Mouse (Mus musculus) T-cell, adult 2 months (primary cell): Measurements from ENCODE around the gene Plxnc1.

Experiments used
- DNase-seq: peaks from one replicate; pipeline ENCODE4 v3.0.0; 2022; ENCODE audit warnings: low spot score

Plxnc1 gene

DNA sequence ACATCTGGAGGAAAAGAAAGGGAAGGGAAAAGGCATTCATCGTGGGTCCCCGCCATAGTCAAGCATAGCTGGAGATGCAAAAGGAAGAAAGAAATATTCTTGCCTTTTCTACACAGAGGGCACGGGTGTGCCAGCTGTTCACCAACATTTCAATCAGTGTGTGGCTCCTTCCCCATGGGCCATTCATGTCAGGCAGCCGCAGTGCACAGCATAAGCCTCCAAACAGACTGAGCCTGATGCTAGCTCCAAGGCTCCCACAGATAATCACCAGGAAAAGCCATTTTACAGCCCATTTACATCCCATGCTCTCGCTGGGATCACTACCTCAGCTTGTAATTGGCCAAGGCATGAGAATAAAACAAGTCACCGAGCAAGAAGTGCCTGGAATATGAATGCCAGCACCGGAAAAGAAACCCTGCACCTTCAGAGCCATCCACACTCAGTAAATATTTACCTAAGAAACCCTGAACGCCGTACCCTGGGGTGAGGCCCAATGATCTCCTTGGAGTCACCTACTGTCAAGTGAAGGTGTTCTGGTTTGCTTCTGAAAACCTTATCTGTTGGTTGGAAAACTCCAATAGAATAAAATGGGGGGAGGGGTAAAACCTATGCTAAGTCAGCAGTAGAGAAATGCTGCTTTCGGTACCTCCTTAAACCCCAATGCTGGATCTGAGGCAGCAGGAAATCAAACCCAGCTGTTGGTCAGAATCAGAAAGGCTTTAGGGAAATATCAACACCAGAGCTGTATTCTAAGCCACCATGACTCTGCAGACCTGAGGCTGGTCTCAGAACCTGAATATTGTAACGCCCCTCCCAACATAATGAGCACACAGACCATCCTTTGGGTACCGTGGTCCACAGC, 77.4 kb downstream of the Plxnc1 start:
- DNase-seq: no peak

DNA sequence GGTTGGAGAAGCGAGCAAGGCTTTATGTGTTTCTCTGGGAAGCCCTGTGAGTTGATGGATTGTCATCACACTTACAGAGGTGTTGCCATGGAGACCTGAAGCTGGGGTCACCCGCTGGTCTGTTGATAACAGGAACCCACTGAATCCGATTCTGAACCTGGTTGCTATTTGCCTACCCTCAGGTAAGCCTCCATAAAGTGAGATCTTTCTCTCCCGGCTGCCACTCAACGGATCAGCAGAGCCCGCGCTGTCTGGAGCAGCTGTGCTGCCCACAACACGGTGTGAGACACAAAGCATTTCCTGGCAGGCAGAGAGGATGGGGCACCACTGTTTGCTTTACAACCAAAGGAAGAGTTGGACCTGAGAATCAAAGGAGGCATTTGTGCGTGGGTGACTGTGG, 79.4 kb downstream of the Plxnc1 start:
- no peak for DNase-seq

DNA sequence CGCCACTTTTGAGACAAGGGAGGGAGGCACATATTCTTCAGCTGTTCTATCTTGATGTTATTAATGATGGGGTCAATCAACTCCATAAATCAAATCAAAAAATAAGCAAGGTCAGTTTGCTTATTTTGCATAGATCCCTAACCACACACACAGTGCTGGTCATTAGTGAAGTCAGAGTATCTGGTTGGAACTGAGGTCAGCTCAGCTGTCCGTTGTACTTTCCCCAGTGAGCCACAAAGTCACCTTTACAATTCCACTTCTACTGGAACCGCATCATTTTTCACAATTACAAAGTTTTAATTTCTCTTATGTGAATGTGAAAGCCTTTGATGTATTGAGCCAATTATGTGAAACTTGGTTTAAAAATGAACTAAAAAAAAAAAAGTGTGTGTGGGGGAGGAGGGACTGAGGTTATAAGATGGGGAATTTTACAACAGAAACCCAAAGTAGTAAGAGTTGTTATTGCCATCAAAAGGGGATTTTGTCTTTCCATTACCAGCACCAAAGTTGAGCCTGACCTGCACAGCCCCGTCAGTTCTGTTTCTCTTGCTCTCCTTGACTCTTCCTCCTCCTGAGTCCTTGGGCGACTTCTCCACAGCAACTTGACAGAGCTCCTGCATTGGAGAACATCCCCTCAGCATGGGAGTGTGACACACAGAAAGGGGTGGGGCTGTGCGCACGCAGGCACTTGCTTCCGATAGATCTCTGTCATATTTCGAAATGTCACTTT, 80.3 kb downstream of the Plxnc1 start:
- DNase-seq: no peak

DNA sequence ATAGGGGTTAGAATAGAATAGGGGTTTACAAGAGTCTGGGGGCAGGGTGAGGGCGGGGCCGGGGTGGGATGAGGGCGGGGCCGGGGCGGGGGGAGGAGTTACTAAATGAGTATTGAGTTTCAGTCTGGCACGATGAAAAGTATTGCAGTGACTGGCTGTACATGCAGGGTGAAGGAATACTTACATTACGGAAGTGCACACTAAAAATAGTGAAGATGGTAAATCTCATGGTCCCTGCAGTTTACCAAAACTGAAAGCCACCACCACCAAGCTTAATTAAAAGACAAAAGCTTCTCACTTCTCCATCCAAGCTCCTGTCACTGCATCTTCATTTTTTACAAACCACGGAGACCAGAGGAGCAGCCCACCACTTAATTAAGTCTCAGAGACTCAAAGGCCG, 81.4 kb downstream of the Plxnc1 start:
- DNase-seq: no peak

DNA sequence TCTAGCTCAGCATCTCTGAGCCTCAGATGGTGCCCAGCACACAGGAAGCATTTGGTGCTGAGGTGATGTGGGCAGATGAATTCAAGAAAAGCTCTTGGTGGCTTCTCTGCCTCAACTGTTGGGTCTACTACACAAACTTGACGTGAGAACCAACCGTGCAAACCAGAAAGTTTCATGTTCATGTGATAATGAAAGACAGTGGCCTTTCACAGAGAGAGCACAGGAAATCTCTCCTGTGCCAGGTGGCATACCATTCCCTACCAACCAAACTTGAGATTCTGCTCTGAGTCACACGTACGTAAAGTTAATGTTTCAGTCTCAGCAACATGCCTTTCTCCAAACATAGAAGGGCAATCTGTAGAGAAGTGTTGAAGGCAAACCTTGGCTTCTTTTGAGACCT, 83.8 kb downstream of the Plxnc1 start:
- no peak for DNase-seq

DNA sequence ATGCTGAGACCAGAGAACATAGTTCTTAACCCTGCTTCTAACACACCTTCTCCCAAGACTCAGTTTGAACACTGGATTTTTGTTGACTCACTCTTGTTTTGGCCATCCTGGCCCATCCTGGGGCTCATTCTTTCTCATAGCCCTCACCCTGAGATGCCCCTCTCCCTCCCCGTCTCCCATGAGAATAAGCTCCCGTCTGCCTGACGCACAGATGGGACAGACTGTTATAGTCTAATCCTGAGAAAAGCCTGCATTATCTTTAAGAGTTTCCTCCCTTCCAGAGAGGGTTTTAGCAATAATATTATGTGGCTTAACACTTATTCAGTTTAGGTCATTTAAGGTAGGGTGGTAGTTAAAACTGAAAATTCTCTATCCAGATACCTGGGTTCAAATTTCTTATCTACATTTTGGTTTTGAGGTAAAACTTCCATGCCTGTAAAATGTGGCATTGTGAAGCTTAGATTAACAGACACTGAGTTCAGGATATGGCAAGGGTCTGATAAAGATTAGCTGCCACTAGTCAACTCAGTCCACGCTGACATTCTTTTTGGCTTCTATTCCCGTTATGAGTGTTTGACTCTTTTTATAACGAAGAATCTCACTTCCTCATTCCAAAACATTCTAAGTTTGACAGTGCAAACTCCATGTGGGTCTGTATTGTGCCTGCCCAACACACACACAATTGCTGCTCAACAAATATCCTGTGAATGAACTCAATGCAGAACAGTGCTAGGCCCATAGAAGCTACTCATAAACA, 86.2 kb downstream of the Plxnc1 start:
- no peak for DNase-seq

DNA sequence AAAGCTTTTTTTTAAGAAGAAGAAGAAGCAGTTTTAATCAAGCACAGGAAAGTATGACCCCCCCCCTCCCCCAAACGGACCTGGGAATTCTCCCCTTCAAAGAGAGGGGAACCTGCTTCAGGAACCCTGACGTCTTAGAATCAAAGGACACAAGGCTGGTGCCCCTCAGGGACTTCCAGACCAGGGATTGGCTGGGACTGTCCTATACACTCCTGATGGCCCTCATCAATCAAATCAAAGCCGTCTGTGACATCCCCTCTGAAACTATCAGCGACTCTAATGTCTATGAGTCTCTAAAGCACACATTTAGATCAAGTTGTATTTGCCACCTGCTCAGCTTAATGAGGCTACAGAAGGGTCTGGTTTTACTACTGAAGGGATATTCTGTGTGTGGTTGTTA, 94.1 kb downstream of the Plxnc1 start:
- DNase-seq: no peak

DNA sequence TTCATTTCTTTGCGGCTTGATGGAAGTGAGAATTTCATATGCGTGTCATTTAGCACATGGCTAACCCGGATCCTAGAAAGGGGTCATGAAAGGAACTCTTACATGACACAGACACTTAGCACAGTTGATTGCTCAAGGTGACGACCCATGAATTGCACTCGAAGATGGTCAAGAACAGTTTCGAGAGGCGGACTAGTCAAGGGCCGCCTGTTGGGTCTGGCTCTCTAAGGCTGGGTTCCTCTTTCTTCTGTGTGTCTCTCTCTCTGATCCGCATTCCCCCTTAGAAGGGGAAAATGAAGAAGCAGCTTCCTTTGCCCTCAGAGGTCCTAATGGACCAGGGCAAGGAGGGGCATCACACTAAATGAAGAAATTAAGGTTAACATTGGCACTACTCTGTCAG, 94.7 kb downstream of the Plxnc1 start:
- no peak for DNase-seq

DNA sequence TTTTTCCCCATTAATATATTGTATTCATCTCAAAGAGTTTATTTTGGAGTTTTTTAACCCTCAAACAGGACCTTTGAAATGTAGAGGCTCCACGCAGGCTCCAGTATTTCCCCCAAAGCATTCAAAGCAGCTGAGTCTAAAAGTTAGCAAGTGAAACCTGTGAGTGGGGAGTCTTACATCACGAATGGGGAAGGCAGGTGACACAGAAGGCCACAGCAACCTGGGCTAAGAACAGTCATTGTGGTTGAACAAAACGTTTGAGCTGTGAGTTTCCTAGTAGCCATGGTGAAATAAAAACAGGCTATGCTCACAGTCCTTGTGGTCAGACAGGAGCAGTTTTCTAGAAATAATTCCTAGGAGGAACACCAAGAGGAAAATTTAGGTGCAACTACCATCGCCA, 95.3 kb downstream of the Plxnc1 start:
- no peak for DNase-seq

DNA sequence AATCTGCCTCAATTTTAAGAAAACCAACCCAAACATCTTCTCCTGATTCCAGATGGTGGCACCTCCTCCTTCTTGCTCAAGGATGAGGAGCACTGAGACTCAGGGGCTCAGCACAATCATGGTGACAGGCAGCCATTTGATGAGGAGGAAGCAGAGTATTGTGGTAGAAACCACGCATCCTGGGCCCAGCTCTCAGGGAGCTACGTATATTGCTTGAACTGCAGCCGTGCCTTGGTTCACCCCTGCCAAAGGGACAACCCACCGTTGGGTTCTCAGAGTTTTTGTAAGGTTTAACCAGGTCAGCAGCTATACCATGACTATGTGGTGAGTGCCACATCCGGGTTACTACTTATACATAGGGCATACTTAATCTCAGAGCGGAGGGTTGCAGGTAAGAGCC, 96.3 kb downstream of the Plxnc1 start:
- DNase-seq: peak; percentile 46

DNA sequence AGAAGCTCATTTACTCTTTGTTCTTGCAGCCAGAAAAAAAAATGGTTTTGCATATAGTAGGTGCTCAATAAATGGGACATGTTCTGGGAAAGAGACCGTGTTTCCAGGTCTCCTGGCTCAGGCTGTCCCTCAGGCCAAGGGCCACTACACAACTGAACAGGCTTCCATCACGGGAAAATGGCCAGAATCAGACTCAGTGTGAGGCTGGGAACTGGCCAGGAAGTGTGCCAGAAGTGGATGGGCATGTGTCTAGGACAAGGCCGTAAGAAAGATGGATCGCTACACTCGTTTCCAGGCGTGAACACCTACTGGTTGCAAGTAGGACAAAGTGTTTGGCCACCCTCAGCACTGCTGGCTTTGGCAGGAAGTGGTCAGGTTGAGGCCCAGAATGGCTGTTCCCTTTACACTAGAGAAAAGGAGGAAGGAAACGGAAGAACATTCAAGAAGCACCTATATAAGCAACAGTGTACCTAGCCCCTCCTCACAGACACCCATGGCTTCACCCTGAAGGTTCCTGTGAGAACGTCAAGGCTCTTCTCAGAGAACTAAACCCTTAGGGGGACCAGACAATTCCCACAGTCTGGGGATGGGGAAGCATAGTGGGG, 98.0 kb downstream of the Plxnc1 start:
- DNase-seq: no peak

DNA sequence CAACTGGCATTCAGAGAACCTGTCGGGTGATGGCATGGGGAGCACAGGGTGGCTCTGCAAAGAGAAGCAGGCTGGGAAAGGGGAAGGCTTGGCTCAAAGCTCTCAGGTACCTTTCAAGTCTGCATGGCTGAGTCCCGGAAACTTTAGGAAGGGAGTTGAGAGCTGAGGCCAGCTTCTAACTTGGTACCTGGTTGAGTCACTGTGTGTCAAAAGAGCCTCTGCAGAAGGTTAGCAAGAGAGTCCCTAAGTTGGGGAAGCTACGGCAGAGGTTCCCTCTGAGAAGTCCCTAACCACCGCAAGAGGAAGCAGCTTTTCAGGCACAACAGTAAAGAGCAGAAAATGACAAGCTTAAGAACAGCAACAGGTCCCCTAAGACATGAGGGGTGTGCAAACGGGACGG, 99.9 kb downstream of the Plxnc1 start:
- DNase-seq: no peak

DNA sequence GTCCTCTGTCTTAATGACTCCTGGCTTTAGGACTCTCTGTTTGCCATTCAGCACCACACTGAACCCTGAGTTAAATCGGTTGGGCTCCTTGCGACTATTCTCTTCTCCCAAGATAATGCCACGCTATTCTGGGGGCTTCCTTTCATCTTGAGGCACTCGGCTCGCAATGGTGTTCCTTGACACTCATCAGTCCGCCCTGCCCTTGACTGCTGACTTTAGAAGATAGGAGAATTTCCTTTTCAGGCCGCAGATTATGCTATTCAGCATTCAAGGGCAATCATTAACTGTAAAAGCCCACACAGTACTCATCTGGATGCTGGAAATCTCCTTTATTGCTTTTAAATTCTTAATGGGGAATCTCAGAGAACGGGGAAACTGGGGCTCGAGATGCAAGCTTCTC, 108.8 kb downstream of the Plxnc1 start:
- DNase-seq: no peak

DNA sequence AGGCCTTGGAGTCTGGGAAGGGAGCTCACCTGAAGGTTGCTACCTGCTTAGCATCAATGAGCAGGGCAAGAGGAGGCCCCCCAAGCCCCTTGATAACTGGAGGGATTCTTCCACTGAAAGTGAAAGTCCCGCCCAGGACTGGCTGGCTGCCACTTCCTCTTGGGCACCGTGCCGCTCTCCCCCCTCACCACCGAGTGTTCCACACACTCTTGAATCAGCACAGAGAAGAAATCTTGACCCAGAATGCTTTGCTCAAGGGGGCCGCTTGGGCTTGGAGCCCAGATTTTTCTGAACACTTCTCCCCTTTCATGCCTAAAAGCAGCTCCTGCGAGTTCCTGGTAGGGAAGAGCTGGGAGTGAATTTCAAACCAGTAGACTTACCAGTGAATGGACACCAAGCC, 115.2 kb downstream of the Plxnc1 start:
- peak; percentile 79 for DNase-seq

DNA sequence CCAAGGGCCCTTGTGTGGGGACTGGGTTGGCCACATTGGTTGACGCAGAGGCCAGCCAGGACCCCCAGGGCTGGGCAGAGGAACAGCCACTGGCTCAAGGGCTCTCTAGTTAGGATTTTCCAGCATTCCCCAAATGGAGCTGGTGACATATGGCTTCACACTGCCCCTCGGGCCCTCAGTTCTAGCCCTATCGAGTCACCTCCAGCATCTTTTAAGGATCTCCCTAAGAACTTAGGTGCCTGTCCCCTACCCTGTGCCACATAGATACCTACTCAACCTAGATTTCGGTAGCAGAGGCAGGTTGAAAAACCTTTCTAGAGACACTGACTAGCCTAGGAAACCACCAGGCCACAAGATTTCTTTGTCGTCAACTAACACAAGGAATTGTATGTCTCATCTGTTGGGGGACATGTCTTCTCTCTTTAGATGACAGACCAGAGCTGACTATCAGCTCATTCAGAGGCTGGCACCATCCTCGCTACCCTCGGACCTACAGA, 115.9 kb downstream of the Plxnc1 start:
- DNase-seq: no peak

DNA sequence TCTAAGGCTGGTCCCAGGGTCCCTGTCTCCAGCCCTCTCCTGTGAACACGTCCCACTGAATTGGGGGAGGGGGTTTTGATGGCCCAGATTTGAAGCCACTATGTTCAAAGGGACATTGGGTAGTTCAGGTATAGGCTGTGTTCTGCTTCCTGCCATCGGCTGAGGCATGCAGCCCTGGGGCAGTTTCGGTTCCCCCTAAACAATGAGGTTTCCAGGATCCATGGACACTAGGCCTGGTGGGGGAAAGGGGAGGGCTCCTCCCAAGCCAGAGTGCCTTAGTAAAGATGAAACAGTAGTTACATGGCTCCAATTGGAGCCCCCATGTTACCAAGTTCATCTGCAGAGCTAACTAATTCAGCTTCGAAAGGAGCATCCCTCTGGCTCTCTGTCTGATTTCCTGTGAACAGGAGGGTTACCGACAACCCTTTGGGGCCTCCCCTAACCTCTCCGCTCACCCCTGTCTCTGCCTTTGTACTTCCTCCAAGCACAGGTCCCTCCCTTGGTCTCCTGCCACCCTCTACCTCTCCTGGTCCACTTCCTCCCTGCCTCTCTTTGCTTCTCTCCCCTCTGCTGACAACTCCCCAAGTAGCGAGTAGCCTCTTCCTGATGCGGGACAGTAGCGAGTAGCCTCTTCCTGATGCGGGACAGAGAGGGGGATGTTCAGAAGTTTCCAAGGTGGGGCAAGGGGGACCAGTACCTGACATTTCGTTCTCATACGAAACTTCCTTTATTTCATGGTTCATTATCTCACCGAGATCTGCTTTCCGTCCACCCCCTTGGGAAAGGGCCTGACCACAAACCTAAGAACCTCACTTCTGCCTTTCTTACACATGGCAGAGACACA, 116.5 kb downstream of the Plxnc1 start:
- DNase-seq: peak; percentile 72

DNA sequence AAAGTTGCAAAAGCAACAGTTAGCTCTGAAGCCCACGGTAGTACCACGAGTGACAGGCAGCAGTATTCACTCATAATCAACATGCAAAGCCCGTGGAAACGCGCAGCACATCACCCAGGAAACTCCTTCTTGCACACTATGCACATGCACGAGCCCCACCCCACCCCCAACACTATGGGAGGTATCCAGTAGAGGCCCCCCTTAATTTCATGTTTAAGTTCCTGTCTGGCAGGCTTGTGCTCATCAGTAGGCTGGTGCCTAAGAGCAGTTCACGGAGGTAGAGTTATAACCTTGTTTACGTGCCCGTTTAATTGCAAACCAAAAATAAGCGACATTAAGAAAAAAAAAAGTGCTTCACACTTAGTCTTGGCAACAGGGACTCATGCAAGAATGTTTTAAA, 117.3 kb downstream of the Plxnc1 start:
- DNase-seq: no peak

DNA sequence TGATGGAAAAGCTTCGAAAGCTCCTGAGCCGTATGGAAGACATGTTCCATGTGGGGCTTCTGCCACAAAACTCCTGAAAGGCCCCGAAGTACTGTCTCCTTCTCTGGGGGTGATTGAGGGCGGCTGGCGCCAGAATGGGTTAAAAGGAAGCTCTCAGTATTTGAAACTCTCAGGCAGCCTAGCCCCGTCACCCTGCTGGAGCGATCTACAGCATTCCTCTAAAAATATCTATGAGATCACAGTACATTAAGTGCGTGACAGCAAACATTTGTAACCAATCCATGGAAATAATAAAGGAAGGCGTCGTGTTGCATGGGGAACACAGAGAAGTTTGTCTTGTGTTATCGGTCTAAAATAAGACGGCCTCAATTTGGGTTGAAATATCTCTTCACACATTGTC, 118.2 kb downstream of the Plxnc1 start:
- DNase-seq: no peak

DNA sequence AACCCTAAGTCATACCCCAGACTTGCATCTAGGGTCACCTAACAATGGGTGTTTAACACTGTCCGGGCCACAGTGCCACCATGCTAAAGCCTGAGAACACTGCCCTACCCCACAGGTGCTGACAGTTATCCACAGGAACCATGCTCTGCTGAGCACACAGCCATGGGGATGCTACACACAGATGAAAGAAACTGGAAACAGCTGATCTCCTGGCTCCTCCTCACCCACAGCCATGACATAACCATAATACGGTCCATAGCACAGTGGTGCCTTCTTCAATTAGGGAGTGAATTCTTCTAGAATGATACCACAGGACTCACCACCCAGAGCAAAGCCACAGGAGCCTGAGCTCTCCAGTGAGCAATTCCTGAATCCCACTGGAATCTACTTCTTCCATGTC, 118.7 kb downstream of the Plxnc1 start:
- no peak for DNase-seq

DNA sequence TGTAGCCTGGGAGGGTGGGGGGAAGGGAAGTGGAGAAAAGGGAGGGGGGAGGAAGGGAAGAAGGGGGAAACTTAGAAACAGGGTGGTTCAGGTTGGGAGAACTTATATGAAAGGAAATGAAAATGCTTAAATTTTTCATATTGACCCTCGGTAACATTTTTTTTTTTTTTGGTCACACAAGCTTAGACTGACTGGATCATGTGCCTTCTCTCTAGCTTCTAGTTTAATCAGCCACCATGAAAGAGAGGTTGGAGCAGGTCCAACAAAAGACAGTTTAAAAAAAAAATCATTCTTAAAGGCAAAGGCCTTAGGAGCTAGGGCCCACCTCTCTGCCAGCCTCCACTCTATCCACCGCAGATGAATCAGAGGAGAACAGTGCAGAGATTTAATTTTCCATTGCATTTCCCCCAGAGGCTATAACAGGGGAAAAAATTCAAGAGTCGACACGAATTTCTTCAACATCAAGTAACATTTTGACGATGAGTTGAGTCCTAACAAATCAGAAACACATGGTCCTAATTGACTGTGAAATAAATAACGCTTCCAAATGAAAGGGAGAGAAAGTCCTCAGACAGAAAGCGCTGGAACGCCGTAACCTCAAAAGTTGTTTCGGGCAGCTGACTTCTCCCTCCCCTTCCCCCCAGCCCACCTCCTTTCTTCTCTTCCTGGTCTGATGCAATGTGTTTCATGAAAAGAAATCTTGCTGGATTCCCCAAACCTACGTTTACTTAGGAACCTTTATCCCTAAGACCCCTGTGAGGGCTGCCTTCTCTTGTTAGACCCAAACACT, 120.5 kb downstream of the Plxnc1 start:
- no peak for DNase-seq
